Mouse (Mus musculus): ENCODE results near the gene Uchl5.

Gene Uchl5

DNA sequence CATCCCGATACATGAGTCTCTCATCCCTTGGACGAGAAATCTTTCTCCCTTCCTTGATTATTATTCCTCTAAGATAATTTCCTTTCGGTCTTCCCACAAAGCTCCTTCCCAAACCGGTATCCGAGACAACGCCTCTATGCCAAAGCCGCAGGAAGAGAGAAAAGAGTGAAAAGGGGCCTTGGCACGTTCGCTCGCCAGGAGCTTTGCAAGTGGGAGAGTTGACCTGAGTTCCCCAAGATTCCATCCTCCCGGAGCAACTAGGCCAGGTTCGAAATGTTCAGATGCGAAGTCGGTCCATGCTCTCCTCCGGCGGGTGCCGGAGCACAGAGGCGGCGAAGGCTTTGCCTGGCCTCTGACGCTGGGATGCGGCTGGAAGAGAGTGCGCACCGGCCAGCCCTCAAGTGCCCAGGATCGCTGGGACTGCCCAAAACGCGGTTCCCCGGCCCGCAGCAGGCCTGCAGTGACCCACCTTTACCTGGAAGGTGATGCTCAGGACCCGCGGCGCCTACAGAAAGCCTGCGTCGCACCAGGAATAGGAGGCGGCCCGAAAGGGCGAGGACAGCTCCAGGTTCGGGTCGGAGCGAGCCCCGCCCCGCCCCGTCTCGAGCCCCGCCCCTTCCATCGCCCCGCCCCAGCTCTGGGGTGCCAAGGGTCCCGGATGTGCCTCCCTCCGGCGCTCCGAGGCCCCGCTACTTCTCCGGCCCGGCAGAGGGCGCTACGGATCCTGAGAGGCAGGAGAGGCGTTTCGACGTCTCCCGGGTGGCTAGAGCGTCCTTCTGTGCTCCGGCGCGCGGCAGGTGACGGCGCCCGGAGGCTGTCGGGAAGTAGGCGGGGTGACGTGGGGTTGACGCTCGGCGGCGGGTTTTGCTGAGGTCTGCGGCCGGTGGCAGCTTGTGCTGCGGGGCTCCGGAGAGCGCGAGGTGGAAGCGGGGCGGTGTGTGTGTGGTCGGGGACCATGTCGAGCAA lies at the start of gene Uchl5, which contains the start of gene Trove2:
Uchl5 (plus strand) TSS at position 827 of the 966 bp plus-strand sequence.
Trove2 (minus strand) TSS at position 623 of the 966 bp plus-strand sequence.
- in situ Hi-C loops (cut with MboI; ENCODE audit: unreplicated experiment in 2 of 2) = loop anchor here (25.0 kb wide), 1 partner anchor 986 kb away; no protein-coding TSS in a partner anchor

DNA sequence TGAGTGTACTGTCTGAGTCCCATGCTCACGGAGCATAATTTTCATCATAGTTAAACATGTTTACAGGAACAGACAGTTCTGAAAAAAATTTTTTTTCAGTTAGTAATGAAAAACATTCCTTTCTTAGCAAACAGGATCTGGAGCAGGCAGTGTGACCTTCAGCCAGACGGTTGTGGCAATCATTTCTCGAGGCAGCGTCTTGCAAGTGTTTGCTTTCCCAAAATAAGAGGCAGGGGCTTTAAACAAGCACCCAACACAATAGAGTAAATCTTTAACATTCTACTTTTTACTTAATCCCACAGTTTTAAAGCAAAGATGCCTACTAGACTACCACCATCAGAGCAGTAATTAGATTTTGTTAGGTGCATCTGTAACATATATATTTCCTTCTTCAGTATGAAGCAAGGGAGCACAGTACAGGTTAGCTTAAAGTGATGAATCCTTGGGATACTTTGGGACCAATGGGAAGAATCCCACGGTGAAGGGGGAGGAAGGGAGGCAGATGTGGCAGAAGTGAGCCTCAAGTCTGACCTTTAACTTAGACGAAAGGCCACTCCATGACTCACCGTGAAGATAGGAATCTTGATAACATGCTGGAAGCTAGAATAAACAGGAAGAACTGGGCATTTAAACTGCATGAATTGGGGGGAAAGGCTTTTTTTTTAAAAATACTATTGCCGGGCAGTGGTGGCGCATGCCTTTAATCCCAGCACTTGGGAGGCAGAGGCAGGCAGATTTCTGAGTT lies 49.2 kb upstream of the Uchl5 start:
- in situ Hi-C loops (cut with MboI; ENCODE audit: unreplicated experiment in 2 of 2) = no loop called here

DNA sequence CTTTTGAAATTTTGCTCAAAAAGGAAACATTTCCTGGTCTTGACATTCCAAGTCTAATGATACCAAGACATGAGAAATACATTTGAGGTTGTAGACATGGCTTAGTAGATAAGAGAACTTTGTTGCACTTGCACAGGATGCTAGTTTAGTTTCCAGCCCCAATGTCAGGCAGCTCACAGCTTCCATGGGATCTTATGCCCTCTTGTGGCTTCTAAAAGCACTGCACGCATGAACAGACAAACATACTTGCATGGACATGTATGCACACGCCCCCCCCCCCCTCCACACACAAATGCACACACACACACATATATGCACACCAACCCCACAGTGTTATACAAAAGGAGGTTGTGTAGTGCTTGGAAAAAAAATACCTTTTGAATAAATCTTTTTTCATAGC lies 46.2 kb upstream of the Uchl5 start:
- in situ Hi-C loops (cut with MboI; ENCODE audit: unreplicated experiment in 2 of 2) = no loop called here

- in situ Hi-C loops (cut with MboI; ENCODE audit: unreplicated experiment in 2 of 2) = no loop called here
Measured at GRCm38 (mm10) chr1:143731691-143732090, 45.4 kb upstream of the Uchl5 start.

DNA sequence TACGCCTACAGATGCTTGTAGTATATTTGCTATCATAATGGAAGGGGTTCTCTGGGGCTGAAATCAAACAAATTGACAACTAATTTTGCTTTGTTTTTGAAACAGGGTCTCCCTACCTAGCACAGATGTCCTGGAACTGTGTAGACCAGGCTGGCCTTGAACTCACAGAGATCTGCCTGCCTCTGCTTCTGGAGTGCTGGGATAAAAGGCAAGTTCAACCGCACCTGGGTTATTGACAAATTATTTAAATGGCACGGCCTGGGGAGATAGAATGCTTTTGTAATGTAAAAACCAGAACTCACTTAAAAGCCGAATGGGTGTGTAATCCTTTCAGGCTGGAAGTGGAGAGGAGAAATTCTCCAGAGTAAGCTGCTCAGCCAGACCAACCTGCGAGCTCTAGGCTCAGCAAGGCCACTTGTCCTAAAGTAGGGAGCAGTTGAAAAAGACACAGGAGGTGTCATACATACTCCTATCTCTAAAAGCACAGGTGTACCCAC lies 43.1 kb upstream of the Uchl5 start:
- in situ Hi-C loops (cut with MboI; ENCODE audit: unreplicated experiment in 2 of 2) = no loop called here

GRCm38 (mm10) chr1:143738811-143739210 lies 38.3 kb upstream of the Uchl5 start:
- in situ Hi-C loops (cut with MboI; ENCODE audit: unreplicated experiment in 2 of 2) = loop anchor here (5.0 kb wide), 1 partner anchor 37 kb away; the partner anchor contains the start of gene Cdc73 (in 2 of the 2)

- in situ Hi-C loops (cut with MboI; ENCODE audit: unreplicated experiment in 2 of 2) = loop anchor here (5.0 kb wide), 1 partner anchor 37 kb away; the partner anchor contains the start of gene Cdc73 (in 2 of the 2)
Measured at GRCm38 (mm10) chr1:143739361-143740350, 37.4 kb upstream of the Uchl5 start.

- in situ Hi-C loops (cut with MboI; ENCODE audit: unreplicated experiment in 2 of 2) = no loop called here
Measured at GRCm38 (mm10) chr1:143740581-143740980, 36.5 kb upstream of the Uchl5 start.

DNA sequence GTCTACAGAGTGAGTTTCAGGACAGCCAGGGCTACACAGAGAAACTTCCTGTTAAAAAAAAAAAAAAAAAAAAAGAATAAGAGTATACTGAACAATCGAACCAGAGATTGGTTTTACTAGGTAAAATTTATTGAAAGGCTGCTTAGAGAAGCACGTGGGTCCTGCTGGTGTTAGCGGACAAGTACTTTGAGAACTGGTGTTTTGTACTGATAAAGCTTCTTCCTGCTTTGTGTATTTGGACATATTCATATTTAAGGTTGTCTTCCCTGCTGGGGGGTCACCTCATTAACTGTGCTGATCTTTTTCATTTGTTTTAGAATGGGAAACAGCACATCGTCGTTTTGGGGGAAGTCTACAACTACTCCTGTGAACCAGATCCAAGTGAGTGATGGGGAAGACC lies 35.7 kb upstream of the Uchl5 start:
- in situ Hi-C loops (cut with MboI; ENCODE audit: unreplicated experiment in 2 of 2) = no loop called here

DNA sequence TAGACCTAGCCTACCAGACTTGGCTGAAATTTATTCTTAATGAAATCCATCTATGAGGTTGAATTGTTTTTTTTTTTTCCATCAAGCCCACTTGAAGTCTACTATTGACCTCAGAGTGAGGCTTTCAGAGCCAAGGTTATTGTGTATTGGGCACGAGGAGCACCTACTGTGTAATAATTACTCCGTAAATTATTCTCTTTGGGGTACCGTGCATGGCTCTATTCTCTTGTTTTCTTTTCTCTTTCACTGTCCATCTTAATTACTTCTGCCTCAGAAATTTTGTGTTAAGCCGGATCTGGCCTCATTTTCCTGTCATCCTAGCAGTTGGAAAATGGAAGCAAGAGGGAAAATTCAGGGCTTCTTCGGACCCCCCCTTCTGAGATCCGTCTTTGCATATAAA lies 34.9 kb upstream of the Uchl5 start:
- in situ Hi-C loops (cut with MboI; ENCODE audit: unreplicated experiment in 2 of 2) = no loop called here

DNA sequence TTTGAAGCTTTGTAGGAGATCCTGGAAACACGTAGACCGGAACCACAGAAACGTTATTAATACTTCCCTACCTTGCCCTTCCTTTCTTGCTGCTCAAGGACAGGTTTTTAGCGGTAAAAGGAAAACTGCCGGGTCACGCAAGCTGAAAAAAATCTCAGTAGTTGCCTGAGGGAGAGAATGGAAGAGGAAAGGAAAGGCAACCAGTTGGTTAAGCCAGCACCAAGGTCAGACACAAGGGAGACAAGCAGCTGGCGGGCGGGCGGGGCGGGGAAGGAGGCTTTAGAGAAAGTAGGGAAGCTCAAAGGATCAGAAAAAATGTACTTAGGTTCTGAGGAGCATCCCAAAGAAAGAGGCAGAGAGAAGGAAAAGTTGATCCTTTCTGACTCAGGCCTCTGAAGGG lies 31.2 kb upstream of the Uchl5 start:
- in situ Hi-C loops (cut with MboI; ENCODE audit: unreplicated experiment in 2 of 2) = no loop called here

DNA sequence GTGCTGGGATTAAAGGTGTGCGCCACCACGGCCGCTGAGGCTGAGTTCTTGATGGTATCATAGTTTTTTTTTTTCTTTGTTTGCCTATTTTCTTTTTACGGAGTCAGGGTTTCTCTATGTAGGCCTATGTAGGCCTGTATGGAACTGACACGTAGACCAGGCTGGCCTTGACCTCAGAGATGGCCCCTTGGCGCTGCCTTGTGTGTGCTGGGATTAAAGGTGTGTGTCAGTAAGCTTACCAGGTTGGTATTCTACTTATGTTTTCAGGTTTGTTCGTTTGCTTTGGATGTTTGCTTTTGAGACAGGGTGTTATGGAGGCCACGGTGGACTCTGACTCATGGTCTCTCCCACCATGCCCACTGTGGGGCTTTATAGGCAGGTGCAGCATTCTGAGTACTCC lies 14.9 kb upstream of the Uchl5 start:
- in situ Hi-C loops (cut with MboI; ENCODE audit: unreplicated experiment in 2 of 2) = no loop called here

- in situ Hi-C loops (cut with MboI; ENCODE audit: unreplicated experiment in 2 of 2) = no loop called here
Measured at GRCm38 (mm10) chr1:143764443-143764842, 12.6 kb upstream of the Uchl5 start.

- in situ Hi-C loops (cut with MboI; ENCODE audit: unreplicated experiment in 2 of 2) = no loop called here
Measured at GRCm38 (mm10) chr1:143765801-143766200, 11.3 kb upstream of the Uchl5 start.

DNA sequence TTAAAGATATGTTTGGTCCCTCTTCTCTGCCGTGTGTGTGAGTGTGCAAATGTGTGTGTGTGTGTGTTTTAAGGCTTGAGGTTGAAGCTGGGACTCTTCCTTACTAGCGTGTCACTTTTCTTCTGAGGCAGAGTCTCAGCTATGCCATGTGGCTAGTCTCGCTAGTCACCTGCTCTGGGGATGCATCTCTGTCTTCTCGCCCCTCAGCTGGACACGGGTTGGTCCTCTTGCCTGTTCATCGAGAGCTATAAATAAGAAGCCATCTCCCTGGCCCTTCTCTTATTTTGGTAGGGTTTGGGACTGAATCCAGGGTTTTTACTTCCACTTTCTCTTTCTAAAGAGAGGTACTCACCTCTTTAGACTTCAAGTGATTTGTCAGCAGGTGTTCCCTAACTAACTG lies 10.8 kb upstream of the Uchl5 start:
- in situ Hi-C loops (cut with MboI; ENCODE audit: unreplicated experiment in 2 of 2) = no loop called here

DNA sequence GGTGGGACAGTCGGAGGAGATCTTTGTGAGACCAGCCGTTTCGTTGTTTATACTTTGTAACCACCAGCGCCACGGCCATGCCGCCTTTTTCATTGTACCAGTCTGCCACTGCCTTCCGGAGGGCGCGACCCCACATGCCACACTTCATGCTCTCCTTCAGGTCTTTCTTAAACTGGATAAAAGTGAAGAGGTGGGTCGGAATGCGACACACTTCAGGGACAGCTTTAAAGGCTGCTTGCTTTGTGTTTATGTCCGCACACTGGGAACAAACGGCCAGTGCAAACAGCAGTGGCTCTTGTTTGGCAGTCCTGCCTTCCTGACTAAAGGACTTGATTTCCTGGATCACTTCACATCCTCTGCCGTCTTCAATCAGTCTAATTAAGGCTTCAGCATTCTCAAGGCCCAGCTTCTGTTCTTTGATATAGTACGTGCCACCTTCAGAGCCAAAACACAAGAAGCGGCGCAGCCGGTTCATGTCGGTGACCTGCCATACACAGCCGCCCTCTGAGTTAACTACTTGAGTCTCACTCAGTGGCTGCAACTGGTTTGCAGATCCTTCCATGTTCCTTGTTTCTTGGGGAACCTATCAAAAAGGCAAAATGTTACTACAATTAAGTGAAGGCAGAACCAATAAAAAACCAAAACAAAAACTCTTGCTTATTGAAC lies 6.5 kb upstream of the Uchl5 start:
- in situ Hi-C loops (cut with MboI; ENCODE audit: unreplicated experiment in 2 of 2) = no loop called here

DNA sequence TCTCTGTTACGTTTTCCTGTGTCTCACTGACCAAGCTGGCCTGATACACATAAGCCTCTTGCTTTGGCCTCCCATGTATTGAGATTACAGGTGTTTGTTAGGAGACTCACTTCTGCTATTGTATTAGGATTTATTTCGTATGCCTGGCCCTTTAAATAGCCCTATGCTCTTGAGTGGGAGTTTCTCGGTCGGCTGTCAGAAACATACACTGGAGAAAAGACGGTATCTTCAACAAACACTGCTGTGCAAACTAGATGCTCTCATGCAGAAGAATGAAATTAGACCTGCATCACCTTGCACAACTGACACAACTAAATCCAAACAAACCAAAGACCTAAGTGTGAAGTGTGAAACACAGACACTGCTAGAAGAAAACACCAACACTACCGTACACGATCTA lies 4.0 kb upstream of the Uchl5 start:
- in situ Hi-C loops (cut with MboI; ENCODE audit: unreplicated experiment in 2 of 2) = no loop called here

DNA sequence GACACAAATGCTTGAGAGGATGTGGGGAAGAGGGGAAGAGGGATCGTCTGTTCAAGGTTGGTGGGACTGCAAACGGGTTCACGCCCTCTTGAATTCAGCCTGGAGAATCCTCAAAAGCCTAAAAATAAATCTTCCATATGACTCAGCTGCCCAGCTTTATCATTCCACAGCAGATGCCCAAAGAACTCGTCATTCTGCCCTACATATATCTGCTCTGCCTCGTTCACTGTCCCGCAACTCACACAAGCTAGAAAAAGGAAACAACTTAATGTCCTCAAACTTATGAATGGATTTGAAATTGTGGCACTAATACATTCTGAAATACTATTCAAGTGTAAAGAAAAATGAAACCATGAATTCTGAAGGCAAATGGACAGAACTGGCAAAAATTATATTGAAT lies 3.2 kb upstream of the Uchl5 start:
- in situ Hi-C loops (cut with MboI; ENCODE audit: unreplicated experiment in 2 of 2) = no loop called here

- in situ Hi-C loops (cut with MboI; ENCODE audit: unreplicated experiment in 2 of 2) = loop anchor here (25.0 kb wide), 1 partner anchor 985 kb away; no protein-coding TSS in a partner anchor
Measured at GRCm38 (mm10) chr1:143777558-143778218, 616 bp downstream of the Uchl5 start.

Measured in v-Abl transformed pro-B cells (cell line).